Mouse (Mus musculus) midbrain, embryonic 10.5 days (tissue): Measurements from ENCODE around the gene Abhd14a. TPM values are rescaled to one million over a fixed set of nuclear protein-coding genes. Genes with fewer than 3 reads are reported as not detected.

Experiments used
- DNase-seq: peaks from one replicate; pipeline ENCODE4 v3.0.0-alpha.2; 2017; ENCODE audit warnings: low spot score
- H3K27ac ChIP-seq: fragments of 300-500 bp; sonication (generic); replicated peaks from 2 replicates; pipeline ENCODE4 v1.5.1; 2016; ENCODE audit warnings: mild to moderate bottlenecking
- H3K27me3 ChIP-seq: fragments of 300-500 bp; sonication (generic); 2 replicates; pipeline ENCODE4 v1.6.1; 2016; ENCODE audit warnings: low read depth, mild to moderate bottlenecking; ENCODE audit not compliant: poor library complexity, severe bottlenecking
- H3K36me3 ChIP-seq: fragments of 300-500 bp; sonication (generic); 2 replicates; pipeline ENCODE4 v1.6.1; 2016; ENCODE audit warnings: mild to moderate bottlenecking, moderate library complexity
- H3K4me1 ChIP-seq: fragments of 300-500 bp; sonication (generic); 2 replicates; pipeline ENCODE4 v1.6.1; 2016
- H3K4me3 ChIP-seq: fragments of 300-500 bp; sonication (generic); 2 replicates; pipeline ENCODE4 v1.5.1; 2016; ENCODE audit warnings: mild to moderate bottlenecking, moderate library complexity
- H3K9me3 ChIP-seq: fragments of 300-500 bp; sonication (generic); replicated peaks from 2 replicates; pipeline ENCODE4 v1.6.1; 2016; ENCODE audit warnings: mild to moderate bottlenecking
- WGBS: fragments of 180-500 bp; shearing (Covaris S2); methylation state at CpG from one replicate; pipeline ENCODE4 v1.1.7; 2016; 5-methylcytosine and 5-hydroxymethylcytosine counted together
- polyA plus RNA-seq: library from polyadenylated mRNA; unstranded; fragments of >200 nt; fragmentation: Nextera tagmentation; extraction: Ambion mirVana; gene quantifications from 2 replicates; pipeline ENCODE4 v1.2.1, GENCODE M21; 2016

Abhd14a gene
- polyA plus RNA-seq, 1 experiment from 2014 or later, result 37.7 TPM

- peaks cover 88% of the 10 kb centered on the region for H3K4me1 ChIP-seq
- 28% methylated on average over 15 of the region's 15 CpGs for WGBS
Observed at GRCm38 (mm10) chr9:106456325-106457162, 9.1 kb upstream of the Abhd14a start.

GRCm38 (mm10) chr9:106454888-106455681 lies 7.6 kb upstream of the Abhd14a start:
- Histone ChIP-seq H3K4me1 (peaks cover 94% of the 10 kb centered on the region), H3K27ac (peak overlapping the region; percentile 99), H3K9me3 (no peaks in the 10 kb centered on the region), H3K36me3 (peaks cover 43% of the 10 kb centered on the region), H3K27me3 (peaks cover 9% of the 10 kb centered on the region; the same call in 1 of the 2 replicates), H3K4me3 (peak overlapping the region; percentile 94)
- peak; percentile 80 for DNase-seq
- 2% methylated on average over 17 of the region's 17 CpGs for WGBS

More at GRCm38 (mm10) chr9:106456325-106457162, 9.1 kb upstream of the Abhd14a start:
- Histone ChIP-seq H3K4me3 (peak overlapping the region; percentile 94), H3K36me3 (peaks cover 57% of the 10 kb centered on the region), H3K27me3 (0 out of 2 replicates have a peak, but pooled peaks cover 4% of the 10 kb centered on the region), H3K9me3 (no peaks in the 10 kb centered on the region), H3K27ac (peak overlapping the region; percentile 99)
- DNase-seq, result peak; percentile 82

- Histone ChIP-seq H3K4me1 (peaks cover 94% of the 10 kb centered on the region), H3K27me3 (peaks cover 12% of the 10 kb centered on the region; the same call in 1 of the 2 replicates), H3K27ac (peak overlapping the region; percentile 99), H3K9me3 (no peaks in the 10 kb centered on the region), H3K36me3 (peaks cover 34% of the 10 kb centered on the region), H3K4me3 (peak overlapping the region; percentile 94)
- DNase-seq, result peak; percentile 64
- under 1% methylated on average over 20 of the region's 20 CpGs for whole genome bisulfite sequencing
Observed at GRCm38 (mm10) chr9:106454071-106454761, 6.7 kb upstream of the Abhd14a start.

GRCm38 (mm10) chr9:106453271-106454070 lies 6.0 kb upstream of the Abhd14a start, which contains the start of gene Pcbp4:
TSS of gene Pcbp4 (plus strand) at chr9:106453291.
- 1% methylated on average over 57 of the region's 74 CpGs for WGBS
- H3K4me1 ChIP-seq, result peaks cover 94% of the 10 kb centered on the region
- H3K36me3 ChIP-seq, result peaks cover 27% of the 10 kb centered on the region
- H3K27me3 ChIP-seq, result peaks cover 12% of the 10 kb centered on the region; the same call in 1 of the 2 replicates
- peak; percentile 88 for DNase-seq
- H3K9me3 ChIP-seq, result no peaks in the 10 kb centered on the region
- peak within 1 kb of the TSS; percentile 94 for H3K4me3 ChIP-seq
- peak within 1 kb of the TSS; percentile 99 for H3K27ac ChIP-seq

GRCm38 (mm10) chr9:106452821-106453220 lies 5.3 kb upstream of the Abhd14a start:
- peaks cover 12% of the 10 kb centered on the region; the same call in 1 of the 2 replicates for H3K27me3 ChIP-seq
- peak; percentile 81 for DNase-seq
- H3K4me1 ChIP-seq, result peaks cover 94% of the 10 kb centered on the region
- H3K27ac ChIP-seq, result peak overlapping the region; percentile 99
- H3K4me3 ChIP-seq, result peak overlapping the region; percentile 94
- WGBS, result 0% methylated on average over 6 of the region's 7 CpGs
- no peaks in the 10 kb centered on the region for H3K9me3 ChIP-seq
- peaks cover 20% of the 10 kb centered on the region for H3K36me3 ChIP-seq

GRCm38 (mm10) chr9:106452351-106452750 lies 4.9 kb upstream of the Abhd14a start:
- H3K9me3 ChIP-seq, result no peaks in the 10 kb centered on the region
- WGBS, result 20% methylated on average over 6 of the region's 6 CpGs
- H3K36me3 ChIP-seq, result peaks cover 15% of the 10 kb centered on the region
- no peak for DNase-seq
- H3K4me3 ChIP-seq, result peak overlapping the region; percentile 94
- H3K4me1 ChIP-seq, result peaks cover 94% of the 10 kb centered on the region
- H3K27ac ChIP-seq, result peak overlapping the region; percentile 99
- H3K27me3 ChIP-seq, result peaks cover 12% of the 10 kb centered on the region; the same call in 1 of the 2 replicates

GRCm38 (mm10) chr9:106451899-106452298 lies 4.4 kb upstream of the Abhd14a start:
- Histone ChIP-seq H3K36me3 (peaks cover 11% of the 10 kb centered on the region), H3K4me1 (peaks cover 94% of the 10 kb centered on the region), H3K9me3 (no peaks in the 10 kb centered on the region), H3K27me3 (peaks cover 12% of the 10 kb centered on the region; the same call in 1 of the 2 replicates), H3K4me3 (peak overlapping the region; percentile 94), H3K27ac (peak overlapping the region; percentile 99)
- DNase-seq, result no peak
- WGBS, result 51% methylated on average over 2 of the region's 2 CpGs

GRCm38 (mm10) chr9:106451298-106451697 lies 3.8 kb upstream of the Abhd14a start:
- no peak for DNase-seq
- Histone ChIP-seq H3K9me3 (no peaks in the 10 kb centered on the region), H3K4me3 (peak overlapping the region; percentile 94), H3K27ac (peak overlapping the region; percentile 99), H3K36me3 (peaks cover 5% of the 10 kb centered on the region), H3K4me1 (peaks cover 94% of the 10 kb centered on the region), H3K27me3 (peaks cover 12% of the 10 kb centered on the region; the same call in 1 of the 2 replicates)
- 87% methylated on average over 11 of the region's 11 CpGs for WGBS

- Histone ChIP-seq H3K4me3 (no peak overlapping the region), H3K4me1 (peaks cover 94% of the 10 kb centered on the region), H3K9me3 (no peaks in the 10 kb centered on the region), H3K36me3 (no peaks in the 10 kb centered on the region), H3K27ac (peak overlapping the region; percentile 99), H3K27me3 (peaks cover 12% of the 10 kb centered on the region; the same call in 1 of the 2 replicates)
- DNase-seq, result no peak
- 27% methylated on average over 9 of the region's 9 CpGs for WGBS
Observed at GRCm38 (mm10) chr9:106450661-106451060, 3.2 kb upstream of the Abhd14a start.

- Histone ChIP-seq H3K36me3 (no peaks in the 10 kb centered on the region), H3K27me3 (peaks cover 12% of the 10 kb centered on the region; the same call in 1 of the 2 replicates), H3K27ac (0 out of 2 replicates have a peak overlapping the region, but pooled peaks have one; percentile 99), H3K4me1 (peaks cover 94% of the 10 kb centered on the region), H3K4me3 (no peak overlapping the region), H3K9me3 (no peaks in the 10 kb centered on the region)
- no peak for DNase-seq
- WGBS, result 93% methylated on average over 8 of the region's 8 CpGs
Observed at GRCm38 (mm10) chr9:106449947-106450346, 2.5 kb upstream of the Abhd14a start.

GRCm38 (mm10) chr9:106448498-106449031 lies 1.1 kb upstream of the Abhd14a start:
- Histone ChIP-seq H3K4me3 (peak overlapping the region; percentile 62), H3K27me3 (peaks cover 12% of the 10 kb centered on the region; the same call in 1 of the 2 replicates), H3K4me1 (peaks cover 90% of the 10 kb centered on the region), H3K36me3 (no peaks in the 10 kb centered on the region), H3K9me3 (no peaks in the 10 kb centered on the region), H3K27ac (peak overlapping the region; percentile 87)
- peak; percentile 62 for DNase-seq
- WGBS, result under 1% methylated on average over 23 of the region's 23 CpGs
